Mouse (Mus musculus): ENCODE measurements around the gene Thsd7b.
"Not testable (repeated sequence)": the region's sequence is repeated elsewhere in the genome, so short reads cannot be mapped to it uniquely, and the experiment has no call there.

Thsd7b gene

DNA sequence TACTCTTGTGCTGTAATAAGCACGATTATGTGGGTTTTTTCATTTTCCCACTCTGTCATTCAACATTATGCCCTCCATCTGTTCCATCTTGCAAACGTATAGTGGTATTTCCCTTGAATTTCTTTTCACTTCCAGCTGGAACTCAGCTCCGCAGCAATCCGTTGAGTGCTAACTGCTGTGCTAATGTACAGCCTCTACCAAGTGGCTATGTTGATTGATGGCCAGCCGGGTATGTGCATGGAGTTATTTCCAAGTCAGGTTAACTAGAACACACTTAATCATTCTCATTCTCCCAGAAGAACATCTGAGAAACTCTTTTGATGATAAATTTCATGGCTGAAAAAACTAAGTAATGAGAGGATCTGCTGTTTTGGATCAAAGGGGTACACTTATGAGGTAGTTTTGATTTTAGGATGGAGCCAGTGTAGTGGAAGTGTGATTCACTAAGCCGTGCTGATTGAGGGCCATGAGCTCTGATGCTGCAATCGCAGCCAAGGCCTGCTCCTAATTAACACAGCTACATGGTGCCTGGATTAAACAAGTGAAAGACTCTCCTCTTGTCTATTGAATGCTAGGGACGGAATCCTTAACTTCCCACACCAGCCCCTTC lies 371.3 kb downstream of the Thsd7b start:
- DNase-seq (ENCODE audit: low read depth), result no peak

GRCm38 (mm10) chr1:129651448-129651847 lies 378.3 kb downstream of the Thsd7b start:
- not testable (repeated sequence) for DNase-seq (ENCODE audit: low read depth)

DNA sequence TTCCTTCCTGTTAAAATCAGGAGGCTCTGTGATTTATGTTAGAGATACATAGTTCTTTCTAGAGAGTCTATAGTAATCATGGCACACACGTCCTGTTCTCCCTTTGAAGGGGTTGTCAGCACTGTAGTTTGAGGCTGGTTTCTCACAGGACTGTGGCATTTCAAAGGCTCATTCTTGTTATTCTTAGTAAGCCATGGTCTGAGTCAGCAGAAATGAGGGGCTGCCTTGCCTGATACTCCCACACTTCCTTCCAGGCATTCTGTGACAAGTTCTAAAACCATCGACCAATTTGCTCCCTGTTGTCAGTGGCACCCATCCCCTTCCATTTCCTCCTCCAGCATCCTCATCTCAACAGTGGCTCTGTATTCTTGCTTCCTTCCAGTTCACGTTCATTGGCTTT lies 384.9 kb downstream of the Thsd7b start:
- no peak for DNase-seq (ENCODE audit: low read depth)

DNA sequence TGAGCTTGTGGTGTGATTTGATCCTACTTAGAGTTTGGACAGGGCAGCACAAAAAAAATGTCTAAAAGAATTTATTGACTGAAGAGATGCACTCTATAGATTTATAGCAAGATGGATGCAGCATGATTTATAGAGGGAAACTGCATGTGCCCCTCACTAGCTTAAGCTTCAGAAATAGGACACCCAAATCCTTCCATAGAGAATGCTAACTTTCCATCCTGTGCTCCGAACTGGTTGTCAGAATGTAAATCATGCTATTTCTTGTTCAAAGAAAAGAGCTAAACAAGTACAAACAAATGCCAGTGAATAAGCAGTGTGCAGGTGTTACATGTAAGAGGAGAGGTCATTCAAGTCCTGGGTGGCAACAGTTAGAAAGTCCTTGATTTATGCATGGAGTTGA lies 402.8 kb downstream of the Thsd7b start:
- DNase-seq (ENCODE audit: low read depth), result no peak

- no peak for DNase-seq (ENCODE audit: low read depth)
These were observed 405.7 kb downstream of the Thsd7b start for GRCm38 (mm10) chr1:129678851-129679250.

DNA sequence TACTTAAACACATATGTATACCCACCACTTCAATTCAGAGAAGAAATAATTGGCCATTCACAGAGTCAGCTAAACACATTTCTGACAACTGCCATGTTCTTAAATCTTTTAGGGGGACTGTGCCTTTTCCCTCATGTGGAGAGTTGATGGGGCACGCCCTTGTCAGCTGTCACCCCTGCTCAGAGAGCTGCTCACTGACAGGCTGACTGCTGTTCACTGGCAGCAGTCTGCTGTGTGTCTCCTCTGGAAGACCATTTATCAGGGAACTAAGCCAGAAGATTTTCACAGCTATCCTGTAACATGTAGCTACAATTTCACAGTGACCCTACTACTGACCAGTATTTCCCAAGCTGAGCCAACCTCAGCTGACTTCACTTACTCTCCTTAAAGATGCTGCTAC lies 432.6 kb downstream of the Thsd7b start:
- DNase-seq (ENCODE audit: low read depth), result no peak

GRCm38 (mm10) chr1:129712706-129713105 lies 439.6 kb downstream of the Thsd7b start:
- DNase-seq (ENCODE audit: low read depth), result no peak

DNA sequence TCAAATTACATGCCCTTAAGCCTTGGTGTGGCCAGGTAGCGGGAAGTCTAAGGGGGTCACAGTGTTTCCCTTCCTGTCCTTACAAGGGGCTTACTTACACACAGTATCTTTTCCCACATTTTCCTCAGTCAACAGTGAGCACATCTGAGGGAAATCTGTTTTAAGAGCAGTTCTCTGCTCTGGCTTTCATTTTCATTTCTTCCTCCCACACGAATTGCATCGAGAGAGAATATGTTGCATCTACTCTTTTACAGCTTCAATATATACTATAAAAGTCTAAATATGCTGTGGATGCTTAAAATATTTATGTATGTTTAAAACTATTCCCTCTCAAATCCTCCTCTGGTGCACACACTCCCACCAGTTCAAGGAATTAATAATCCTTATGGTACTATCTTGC lies 440.5 kb downstream of the Thsd7b start:
- no peak for DNase-seq (ENCODE audit: low read depth)

DNA sequence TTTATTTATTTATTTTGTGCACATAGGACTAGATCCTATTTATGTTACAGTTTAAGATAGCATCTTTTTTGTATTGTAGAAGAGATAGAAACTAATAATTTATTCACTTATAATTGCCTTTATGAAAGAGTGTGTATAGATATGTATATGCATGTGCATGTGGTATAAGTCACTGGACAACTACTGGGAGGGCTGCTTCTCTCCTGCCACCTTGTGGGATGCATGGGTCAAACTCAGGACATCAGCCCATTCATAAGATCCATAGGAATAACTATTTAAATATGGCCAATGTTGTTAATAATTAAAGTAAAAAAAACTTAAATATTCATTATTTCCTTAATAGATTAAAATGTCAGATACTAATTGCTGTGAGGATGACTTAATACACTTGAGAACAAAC lies 446.5 kb downstream of the Thsd7b start:
- DNase-seq (ENCODE audit: low read depth), result no peak

DNA sequence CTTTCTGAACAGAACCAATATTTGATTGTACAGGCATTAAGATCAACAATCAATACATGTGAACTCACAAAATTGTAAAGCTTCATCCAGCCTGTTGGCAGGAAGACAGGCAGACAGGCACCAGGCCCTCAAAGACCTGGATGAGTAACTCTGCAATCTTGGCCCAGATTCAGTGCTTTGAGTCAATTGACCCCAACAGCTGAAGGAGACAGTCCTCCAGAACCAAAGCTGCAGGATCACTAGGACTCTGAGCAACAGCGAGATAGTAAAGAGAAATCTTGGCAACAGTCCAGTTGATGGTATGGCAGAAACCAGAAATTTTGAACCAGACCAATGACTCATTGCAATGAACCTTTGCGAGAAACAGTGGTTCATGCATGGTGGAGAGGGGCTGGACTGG lies 458.9 kb downstream of the Thsd7b start:
- DNase-seq (ENCODE audit: low read depth), result no peak

- no peak for DNase-seq (ENCODE audit: low read depth)
These were observed 474.5 kb downstream of the Thsd7b start for GRCm38 (mm10) chr1:129747595-129747994.

- DNase-seq (ENCODE audit: low read depth), result no peak
These were observed 483.6 kb downstream of the Thsd7b start for GRCm38 (mm10) chr1:129756548-129757240.

- no peak for DNase-seq (ENCODE audit: low read depth)
These were observed 485.9 kb downstream of the Thsd7b start for GRCm38 (mm10) chr1:129759003-129759402.

DNA sequence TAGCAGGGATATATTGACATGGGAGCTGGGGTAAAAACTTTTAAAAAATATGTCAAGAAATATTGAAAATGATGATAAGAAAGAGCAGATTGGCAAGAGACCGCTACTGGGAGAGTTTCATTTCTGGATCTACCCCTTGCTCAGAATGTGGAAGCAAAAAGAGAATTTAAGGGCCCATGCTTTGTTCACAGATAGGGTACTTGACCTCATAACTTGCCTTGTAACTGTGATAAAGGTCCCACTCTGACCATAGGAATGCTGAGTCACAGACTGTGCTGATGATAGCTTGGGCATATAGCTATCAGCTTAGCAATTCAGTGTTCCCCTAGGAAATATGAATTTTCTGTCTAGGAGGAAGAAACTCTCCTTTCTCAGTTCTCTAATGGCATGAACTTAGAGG lies 488.1 kb downstream of the Thsd7b start:
- DNase-seq (ENCODE audit: low read depth), result no peak

GRCm38 (mm10) chr1:129764748-129765147 lies 491.6 kb downstream of the Thsd7b start:
- DNase-seq (ENCODE audit: low read depth), result no peak

- peak; percentile 0 for DNase-seq (ENCODE audit: low read depth)
These were observed 504.0 kb downstream of the Thsd7b start for GRCm38 (mm10) chr1:129777055-129777454.

DNA sequence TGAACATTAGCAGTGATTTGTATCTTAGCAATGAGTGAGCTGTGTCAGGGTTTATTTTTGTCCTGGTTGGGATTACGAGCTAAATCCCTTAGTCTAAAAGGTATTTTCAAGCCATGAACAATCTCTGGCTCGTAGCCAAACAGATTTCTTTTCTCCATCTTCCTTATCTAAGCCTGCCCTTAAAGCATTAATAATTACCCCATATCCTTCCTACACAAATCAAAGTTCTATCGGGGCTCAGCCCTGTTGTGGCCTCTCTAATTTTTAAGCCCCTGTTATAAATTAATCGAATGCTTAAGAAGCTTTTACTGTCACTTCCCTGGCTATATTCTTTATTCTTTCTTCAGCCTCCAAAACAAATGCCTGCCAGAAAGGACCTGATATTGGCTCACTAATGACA lies 506.4 kb downstream of the Thsd7b start:
- DNase-seq (ENCODE audit: low read depth), result no peak

DNA sequence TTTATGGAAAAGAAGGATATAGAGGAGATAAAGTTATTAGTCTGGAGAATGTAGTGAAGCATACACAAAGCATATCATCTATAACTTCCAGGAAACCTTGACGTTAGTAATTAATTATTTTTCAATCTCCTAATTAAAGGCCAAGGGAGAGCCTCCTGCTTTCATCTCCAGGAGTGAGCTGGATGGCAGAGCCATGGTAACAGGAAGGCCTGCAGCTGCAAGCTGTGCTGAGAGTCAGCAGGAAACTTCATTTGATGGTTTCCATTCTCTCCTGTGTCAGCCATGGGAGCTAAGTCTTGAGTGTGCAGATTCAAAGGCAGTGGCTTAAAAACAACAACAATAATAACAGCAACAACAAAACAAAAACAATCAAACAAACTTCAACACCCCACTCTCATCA lies 507.5 kb downstream of the Thsd7b start:
- no peak for DNase-seq (ENCODE audit: low read depth)

DNA sequence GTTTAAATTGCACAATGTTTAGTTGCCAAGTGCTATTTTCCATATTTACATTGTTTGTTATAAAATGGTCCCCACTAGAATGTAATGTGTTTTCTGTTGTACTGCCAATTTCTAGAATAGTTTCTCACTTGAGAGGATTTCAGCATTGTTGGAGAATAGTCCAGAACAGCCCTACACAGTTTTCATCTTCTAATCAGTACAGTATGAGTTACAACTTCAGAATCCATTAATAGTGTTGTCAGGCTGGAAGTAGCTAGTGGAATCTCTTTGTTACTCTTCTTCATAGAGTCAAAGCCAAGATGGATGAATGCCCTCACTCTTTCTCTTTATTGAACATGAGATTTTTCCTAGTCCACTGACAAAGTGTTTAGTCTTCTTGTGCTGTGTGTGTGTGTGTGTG lies 525.4 kb downstream of the Thsd7b start:
- DNase-seq (ENCODE audit: low read depth), result no peak

- peak; percentile 8 for DNase-seq (ENCODE audit: low read depth)
These were observed 553.8 kb downstream of the Thsd7b start for GRCm38 (mm10) chr1:129826927-129827326.

- DNase-seq (ENCODE audit: low read depth), result no peak
These were observed 564.2 kb downstream of the Thsd7b start for GRCm38 (mm10) chr1:129837324-129837723.

GRCm38 (mm10) chr1:129837776-129838175 lies 564.7 kb downstream of the Thsd7b start:
- no peak for DNase-seq (ENCODE audit: low read depth)

DNA sequence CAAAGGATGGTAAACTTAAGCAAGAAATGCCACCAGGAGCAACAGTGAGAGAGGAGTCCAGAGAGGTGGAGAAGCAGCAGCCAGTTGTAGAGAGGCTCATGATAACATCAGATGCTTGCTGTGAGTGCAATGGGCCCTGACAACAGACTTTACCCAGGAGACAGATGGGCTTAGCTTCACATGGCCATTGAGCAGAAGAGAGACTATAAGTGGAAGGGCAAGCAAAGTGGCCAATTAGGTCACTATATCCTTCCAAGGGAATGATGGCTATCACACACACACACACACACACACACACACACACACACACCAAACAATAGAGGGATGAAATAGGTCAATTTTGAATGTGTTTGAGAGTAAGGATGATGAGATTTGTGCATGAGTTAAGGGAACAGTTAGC lies 565.4 kb downstream of the Thsd7b start:
- DNase-seq (ENCODE audit: low read depth), result no peak

DNA sequence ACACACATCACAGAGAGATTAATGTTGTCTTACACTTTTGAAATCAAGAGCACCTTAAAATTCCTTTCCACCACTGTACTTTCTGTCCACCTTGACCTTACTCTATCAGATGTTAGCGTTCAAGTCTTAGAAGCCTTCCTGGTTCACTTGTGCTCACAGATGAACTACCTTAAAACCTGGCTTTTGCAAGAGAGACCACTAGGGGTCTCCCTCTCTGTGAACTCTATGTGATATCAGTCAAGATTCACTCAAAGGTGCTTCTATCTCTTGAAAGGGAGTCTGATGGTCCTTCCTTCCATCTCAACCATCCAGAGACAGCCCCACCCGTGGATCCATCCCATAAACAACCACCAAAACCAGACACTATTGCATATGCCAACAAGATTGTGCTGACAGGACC lies 570.3 kb downstream of the Thsd7b start:
- DNase-seq (ENCODE audit: low read depth), result peak; percentile 8

Data from c-Kit-positive CD71-negative TER-119-negative erythroid progenitor cells, embryonic 14.5 days (primary cell).